Comparison of ENCODE assay signal across 19 mouse cellular contexts in genomic region chr7:83347103-83347754, GRCm38 (mm10).
DNase-seq lines count a peak whose midpoint lies in the region; ATAC-seq and TF ChIP-seq lines count a peak whose summit lies in the region.
"Had no signal": no experiment of that assay in that cellular context is flagged by ENCODE, and none has a peak within 500 bp of the region (broad histone marks: within the 10 kb centered on the region; RNA-seq: fewer than 3 reads in every experiment).

No protein-coding gene starts in this region.

- no peak overlapping the region for H3K27ac ChIP-seq in kidney, adult 2 months (ENCODE audit: insufficient read depth, low read depth, low read length)
- no peak overlapping the region for H3K27ac ChIP-seq in kidney, embryonic 16.5 days (ENCODE audit: low read length)
- no peak overlapping the region for H3K27ac ChIP-seq in intestine, postnatal 0 days (ENCODE audit: low read depth, low read length)
- peak overlapping the region; percentile 23; the same call in 1 of the 2 replicates for H3K27ac ChIP-seq in limb, embryonic 10.5 days
- H3K27ac ChIP-seq: heart, embryonic 13.5 days; hindbrain, embryonic 13.5 days; liver, embryonic 12.5 days; macrophage; midbrain, embryonic 12.5 days; neural tube, embryonic 12.5 days; stomach, postnatal 0 days had no signal

- 28% methylated on average over 5 of the region's 5 CpGs for WGBS in kidney, adult 2 months
- 27% methylated on average over 5 of the region's 5 CpGs for WGBS in kidney, embryonic 16.5 days
- 53% methylated on average over 5 of the region's 5 CpGs for WGBS in intestine, postnatal 0 days
- WGBS in limb, embryonic 10.5 days = 59% methylated on average over 5 of the region's 5 CpGs

- no peak overlapping the region for H3K4me2 ChIP-seq in kidney, embryonic 16.5 days (replicated peaks; ENCODE audit: low read depth, low read length)
- H3K4me2 ChIP-seq in intestine, postnatal 0 days (replicated peaks; ENCODE audit: low read depth) = no peak overlapping the region
- H3K4me2 ChIP-seq: heart, embryonic 13.5 days; hindbrain, embryonic 13.5 days; liver, embryonic 12.5 days; lung, embryonic 14.5 days; midbrain, embryonic 12.5 days; neural tube, embryonic 12.5 days had no signal

- ATAC-seq in kidney, embryonic 16.5 days (ENCODE audit: low FRiP score, low TSS enrichment) = no peak
- ATAC-seq in intestine, postnatal 0 days = peak; percentile 41; the same call in 1 of the 2 replicates
- ATAC-seq in erythroid progenitor cell, adult 5-6 weeks (replicated peaks; ENCODE audit: low FRiP score, poor library complexity, severe bottlenecking) = no peak
- ATAC-seq: liver, embryonic 12.5 days had no signal

- no peak for TF ChIP-seq POLR2A in kidney, adult 2 months (IDR thresholded peaks at IDR 0.05; ENCODE audit: low read depth, low read length)

- H3K9me3 ChIP-seq in kidney, embryonic 16.5 days (ENCODE audit: low read length) = no peaks in the 10 kb centered on the region
- H3K9me3 ChIP-seq in intestine, postnatal 0 days (ENCODE audit: control insufficient read depth) = no peaks in the 10 kb centered on the region
- H3K9me3 ChIP-seq in limb, embryonic 10.5 days (replicated peaks) = no peaks in the 10 kb centered on the region
- H3K9me3 ChIP-seq: heart, embryonic 13.5 days; hindbrain, embryonic 13.5 days; liver, embryonic 12.5 days; midbrain, embryonic 12.5 days; neural tube, embryonic 12.5 days had no signal

- peak; percentile 90 for DNase-seq in kidney, adult 2 months
- DNase-seq in B cell, adult 2 months = peak; percentile 25 to 48
- no peak for DNase-seq in limb, embryonic 10.5 days (ENCODE audit: low spot score)
- no peak for DNase-seq in right cerebral cortex, postnatal 4 days
- no peak for DNase-seq in left cerebral cortex, adult 18-20 months (ENCODE audit: low spot score in 2 of 2)
- DNase-seq: adrenal gland, adult 2 months; cerebellum, adult 8-10 months; lung, embryonic 14.5 days; right cerebral cortex, adult 18-20 months had no signal

- no peaks in the 10 kb centered on the region for H3K36me3 ChIP-seq in kidney, adult 2 months (ENCODE audit: control insufficient read depth, insufficient read depth, low read length)
- H3K36me3 ChIP-seq in kidney, embryonic 16.5 days (ENCODE audit: insufficient read depth, low read length) = no peaks in the 10 kb centered on the region
- no peaks in the 10 kb centered on the region for H3K36me3 ChIP-seq in intestine, postnatal 0 days (ENCODE audit: control insufficient read depth, insufficient read depth)
- H3K36me3 ChIP-seq in limb, embryonic 10.5 days = no peaks in the 10 kb centered on the region
- H3K36me3 ChIP-seq: heart, embryonic 13.5 days; hindbrain, embryonic 13.5 days; liver, embryonic 12.5 days; midbrain, embryonic 12.5 days; neural tube, embryonic 12.5 days had no signal

- no peaks in the 10 kb centered on the region for H3K27me3 ChIP-seq in kidney, adult 2 months (replicated peaks; ENCODE audit: control insufficient read depth, insufficient read depth, low read length)
- no peaks in the 10 kb centered on the region for H3K27me3 ChIP-seq in kidney, embryonic 16.5 days (ENCODE audit: insufficient read depth, low read length)
- H3K27me3 ChIP-seq in intestine, postnatal 0 days (replicated peaks; ENCODE audit: control insufficient read depth, insufficient read depth, low read length) = no peaks in the 10 kb centered on the region
- H3K27me3 ChIP-seq in limb, embryonic 10.5 days (ENCODE audit: low read depth, poor library complexity, severe bottlenecking) = no peaks in the 10 kb centered on the region
- H3K27me3 ChIP-seq: heart, embryonic 13.5 days; hindbrain, embryonic 13.5 days; liver, embryonic 12.5 days; midbrain, embryonic 12.5 days; neural tube, embryonic 12.5 days had no signal

- no peaks in the 10 kb centered on the region; the same call in 1 of the 2 replicates for H3K4me1 ChIP-seq in kidney, adult 2 months (ENCODE audit: control insufficient read depth, insufficient read depth, low read length)
- H3K4me1 ChIP-seq in kidney, embryonic 16.5 days (ENCODE audit: insufficient read depth, low read length) = no peaks in the 10 kb centered on the region
- H3K4me1 ChIP-seq in intestine, postnatal 0 days (replicated peaks; ENCODE audit: control insufficient read depth, insufficient read depth, low read length) = no peaks in the 10 kb centered on the region
- peaks cover 5% of the 10 kb centered on the region; the same call in 1 of the 2 replicates for H3K4me1 ChIP-seq in limb, embryonic 10.5 days
- H3K4me1 ChIP-seq: heart, embryonic 13.5 days; hindbrain, embryonic 13.5 days; liver, embryonic 12.5 days; midbrain, embryonic 12.5 days; neural tube, embryonic 12.5 days had no signal

- no peak overlapping the region for H3K4me3 ChIP-seq in kidney, adult 2 months (ENCODE audit: insufficient read depth, low read depth, low read length)
- H3K4me3 ChIP-seq in kidney, embryonic 16.5 days (ENCODE audit: low read length) = no peak overlapping the region
- H3K4me3 ChIP-seq in intestine, postnatal 0 days (ENCODE audit: low read depth, low read length) = no peak overlapping the region
- H3K4me3 ChIP-seq in limb, embryonic 10.5 days = no peak overlapping the region
- H3K4me3 ChIP-seq: heart, embryonic 13.5 days; hindbrain, embryonic 13.5 days; liver, embryonic 12.5 days; midbrain, embryonic 12.5 days; neural tube, embryonic 12.5 days had no signal

- H3K9ac ChIP-seq in kidney, embryonic 16.5 days (replicated peaks; ENCODE audit: low read length) = no peak overlapping the region
- no peak overlapping the region for H3K9ac ChIP-seq in intestine, postnatal 0 days (ENCODE audit: low read depth, low read length)
- H3K9ac ChIP-seq: heart, embryonic 13.5 days; hindbrain, embryonic 13.5 days; liver, embryonic 12.5 days; lung, embryonic 14.5 days; midbrain, embryonic 12.5 days; neural tube, embryonic 12.5 days had no signal

- TF ChIP-seq CTCF in kidney, adult 2 months (conservative IDR thresholded peaks at IDR 0.05; ENCODE audit: insufficient read depth, insufficient read length, low read depth, low read length) = no peak
- no peak for TF ChIP-seq CTCF in intestine, postnatal 0 days (IDR thresholded peaks at IDR 0.05; ENCODE audit: low read depth)

Comparison
In these comparisons a context has a peak if more than half of its experiments do, and no peak if none do; other contexts are left out.
1. DNase-seq: peak in kidney, adult 2 months (single experiment) and B cell, adult 2 months (2 of 2); none in limb, embryonic 10.5 days (single experiment), right cerebral cortex, postnatal 4 days (single experiment) and left cerebral cortex, adult 18-20 months (0 of 2).